Mouse (Mus musculus) lung, adult 18-20 months (tissue): ENCODE measurements at regions not wholly inside any gene's neighbourhood (a gene's known extent, or its start where the extent isn't known, plus 50 kb on each side); places are given as distances from the start of the nearest gene placed in this dataset.
A peak's percentile ranks its signal among the peaks of the same experiment; 100 is the strongest.

Experiments
- DNase-seq, 2 experiments: peaks; one replicate each; pipeline ENCODE4 v3.0.0; 2022; ENCODE audit warnings: mixed read lengths in 2 of 2

GRCm38 (mm10) chr2:169450801-169451200, 136.7 kb downstream of the Gm11011 start:
- no peak for DNase-seq

- peak in 1 of 2 experiments; percentile 17 for DNase-seq
Measured at GRCm38 (mm10) chr2:169447495-169448280, 139.9 kb downstream of the Gm11011 start.

GRCm38 (mm10) chr2:169445877-169446276, 141.7 kb downstream of the Gm11011 start:
- no peak for DNase-seq

- no peak for DNase-seq
Measured at GRCm38 (mm10) chr2:169445371-169445770, 142.2 kb downstream of the Gm11011 start.

- no peak for DNase-seq
Measured at GRCm38 (mm10) chr2:169443271-169443670, 144.3 kb downstream of the Gm11011 start.

- no peak for DNase-seq
Measured at GRCm38 (mm10) chr2:169431516-169431915, 156.0 kb downstream of the Gm11011 start.

- no peak for DNase-seq
Measured at GRCm38 (mm10) chr2:169429411-169429810, 158.1 kb downstream of the Gm11011 start.

GRCm38 (mm10) chr2:169424166-169424920, 163.2 kb downstream of the Gm11011 start:
- DNase-seq, result peak in 1 of 2 experiments; percentile 5

GRCm38 (mm10) chr2:169412361-169412760, 175.2 kb downstream of the Gm11011 start:
- DNase-seq, result no peak

GRCm38 (mm10) chr2:169410080-169410479, 177.5 kb downstream of the Gm11011 start:
- no peak for DNase-seq

GRCm38 (mm10) chr2:169404908-169405690, 182.4 kb downstream of the Gm11011 start:
- DNase-seq, result no peak

GRCm38 (mm10) chr2:169397758-169398157, 189.8 kb downstream of the Gm11011 start:
- DNase-seq, result no peak

GRCm38 (mm10) chr2:169397013-169397412, 190.5 kb downstream of the Gm11011 start:
- peak; percentile 18 to 29 for DNase-seq

- no peak for DNase-seq
Measured at GRCm38 (mm10) chr2:169396294-169396693, 191.3 kb downstream of the Gm11011 start.

- DNase-seq, result no peak
Measured at GRCm38 (mm10) chr2:169389611-169390010, 197.9 kb downstream of the Gm11011 start.

GRCm38 (mm10) chr2:169388569-169388968, 199.0 kb downstream of the Gm11011 start:
- no peak for DNase-seq

GRCm38 (mm10) chr2:169387765-169388518, 199.6 kb downstream of the Gm11011 start:
- DNase-seq, result no peak

GRCm38 (mm10) chr2:169383701-169384100, 203.8 kb downstream of the Gm11011 start:
- DNase-seq, result no peak

- DNase-seq, result no peak
Measured at GRCm38 (mm10) chr2:169373069-169373468, 214.5 kb downstream of the Gm11011 start.

- no peak for DNase-seq
Measured at GRCm38 (mm10) chr2:169365046-169365445, 222.5 kb downstream of the Gm11011 start.

GRCm38 (mm10) chr2:169360272-169360671, 227.3 kb downstream of the Gm11011 start:
- DNase-seq, result peak in 1 of 2 experiments; percentile 1

- no peak for DNase-seq
Measured at GRCm38 (mm10) chr2:169357400-169357799, 230.1 kb downstream of the Gm11011 start.
